Mouse (Mus musculus): ENCODE data around the gene Gm15217.

- TF ChIP-seq GATA1 (IDR thresholded peaks at IDR 0.05; ENCODE audit: low read length) (no peak), TAL1 (IDR thresholded peaks at IDR 0.05; ENCODE audit: low read length) (no peak)
These were observed 11.1 kb downstream of the Gm15217 start, which contains the start of gene Bmp4 for GRCm38 (mm10) chr14:46390249-46390775.

Measured in erythroblast, embryonic 14.5 days (primary cell).